Mouse (Mus musculus) G1E (cell line): Measurements from ENCODE around the gene Vasn.

Experiments
- GATA1 ChIP-seq: IDR thresholded peaks from 2 replicates; pipeline ENCODE4 v1.6.1; 2012; ENCODE audit warnings: borderline replicate concordance, low read length, inconsistent platforms, mixed read lengths
- TAL1 ChIP-seq: conservative IDR thresholded peaks from 2 replicates; pipeline ENCODE4 v1.6.1; 2012; ENCODE audit warnings: low read depth, low read length, inconsistent platforms, mixed read lengths

DNA sequence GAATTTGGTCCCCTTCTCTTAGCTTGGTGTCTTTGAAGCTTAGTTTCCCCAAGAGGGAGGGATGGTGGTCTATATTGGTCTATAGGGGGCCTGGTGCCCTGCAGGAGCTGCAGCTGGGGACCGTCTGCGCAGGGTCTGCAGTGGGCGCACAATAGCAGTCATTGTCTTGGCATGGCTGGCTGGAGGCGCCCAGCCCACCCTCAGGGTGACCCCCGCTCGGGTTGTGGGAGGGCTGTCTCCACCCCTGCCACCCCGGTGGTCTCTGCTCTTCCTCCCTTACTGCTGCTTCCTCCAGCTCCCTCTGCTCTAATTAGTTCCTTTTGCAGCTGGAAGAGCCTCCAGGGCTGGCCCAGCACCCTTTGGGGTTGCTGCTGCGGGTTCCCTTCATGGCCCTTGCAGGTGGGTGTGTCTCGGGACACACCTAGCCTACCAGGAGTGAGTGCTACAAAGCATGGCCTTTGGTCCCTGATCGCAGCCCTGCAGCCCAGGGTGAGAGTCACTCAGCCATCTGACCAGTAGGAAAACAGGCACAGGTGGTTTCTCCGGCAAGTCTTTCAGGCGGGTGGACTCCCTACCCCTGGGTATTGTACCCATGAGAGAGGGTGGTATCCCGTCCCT lies 34.1 kb upstream of the Vasn start:
- TF ChIP-seq TAL1 (no peak), GATA1 (no peak)
